Mouse (Mus musculus) ES-E14 (cell line): ENCODE measurements around the gene Disc1.

Experiments used
- HCFC1 ChIP-seq: IDR thresholded peaks from 2 replicates; pipeline ENCODE4 v1.6.1; 2012; ENCODE audit warnings: low read length, inconsistent platforms, borderline replicate concordance; ENCODE audit not compliant: insufficient read depth
- MAFK ChIP-seq: IDR thresholded peaks from 2 replicates; pipeline ENCODE4 v1.6.1; 2014; ENCODE audit warnings: mild to moderate bottlenecking, low read depth, low read length, inconsistent platforms; ENCODE audit not compliant: insufficient read depth
- ZC3H11A ChIP-seq: IDR thresholded peaks from 2 replicates; pipeline ENCODE4 v1.6.1; 2012; ENCODE audit warnings: low read depth, mild to moderate bottlenecking, inconsistent platforms, low read length, borderline replicate concordance

DNA sequence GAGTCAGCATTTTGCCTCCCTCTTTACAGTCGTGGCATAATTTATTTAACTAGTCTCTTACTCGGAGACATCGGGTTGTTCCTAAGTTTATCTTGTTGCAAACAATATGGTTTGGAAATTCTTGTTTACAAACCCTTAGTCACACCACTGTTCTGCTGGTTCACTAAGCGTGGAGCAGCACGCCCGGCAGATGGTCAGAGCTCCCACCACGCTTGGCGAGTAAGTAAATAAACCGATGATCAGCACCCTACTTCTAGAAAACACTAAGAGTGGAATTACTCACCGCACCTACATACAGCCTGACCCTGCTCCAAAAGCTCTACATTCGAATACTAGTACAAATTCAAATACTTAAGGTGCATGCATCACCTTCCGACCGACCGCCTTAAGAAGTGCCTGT is 256.0 kb downstream of the Disc1 start:
- no peak for TF ChIP-seq MAFK
- TF ChIP-seq ZC3H11A, result no peak
- no peak for TF ChIP-seq HCFC1
